Mouse (Mus musculus) c-Kit-positive CD71-negative TER-119-negative erythroid progenitor cells, embryonic 14.5 days (primary cell): ENCODE data around the gene Ryk.

Source experiments
- DNase-seq: peaks from one replicate; pipeline ENCODE4 v3.0.0-alpha.2; 2013; ENCODE audit warnings: low read depth

Ryk gene

GRCm38 (mm10) chr9:102834742-102835591 is at the start of gene Ryk:
Gene Ryk (plus strand): TSS chr9:102834917.
- no peak for DNase-seq

DNA sequence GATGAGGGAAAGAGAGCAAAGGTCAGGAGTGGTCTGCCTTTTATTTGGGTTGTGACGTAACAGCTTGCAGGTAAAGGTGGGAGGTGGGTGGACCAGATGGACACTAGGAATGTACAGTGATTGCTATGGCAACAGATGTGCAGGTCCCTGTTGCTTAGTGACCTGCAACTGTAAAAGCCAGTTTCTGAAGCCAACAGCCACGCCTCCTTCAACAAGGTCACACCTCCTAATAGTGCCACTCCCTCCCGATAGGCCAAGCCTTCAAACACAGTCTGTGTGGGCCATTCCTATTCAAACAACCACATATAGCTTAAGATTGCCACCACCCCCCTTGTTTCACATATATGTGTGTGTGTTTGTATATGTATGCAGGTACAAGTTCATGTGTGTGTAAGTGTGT is 45.2 kb upstream of the Ryk start:
- no peak for DNase-seq

GRCm38 (mm10) chr9:102791845-102792244 is 42.9 kb upstream of the Ryk start:
- DNase-seq = peak; percentile 18

DNA sequence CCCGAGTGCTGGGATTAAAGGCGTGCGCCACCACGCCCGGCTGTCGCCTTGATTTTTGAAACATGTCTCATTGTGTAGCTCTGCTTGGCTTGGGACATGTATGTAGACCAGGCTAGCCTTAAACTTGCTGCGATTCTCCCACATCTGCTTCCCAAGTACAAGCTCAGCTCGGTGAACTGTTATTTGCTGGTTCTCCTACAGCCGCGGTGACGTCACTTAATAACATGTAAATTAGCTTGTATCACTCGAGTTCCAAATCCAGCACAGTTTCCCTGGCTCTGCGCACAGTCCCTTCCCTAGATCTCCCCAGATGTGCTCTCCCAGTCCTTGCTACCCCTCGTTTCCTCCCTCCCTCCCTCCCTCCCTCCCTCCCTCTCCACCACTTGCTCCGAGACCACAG is 41.9 kb upstream of the Ryk start:
- DNase-seq = no peak

- DNase-seq = no peak
These were observed 41.4 kb upstream of the Ryk start for GRCm38 (mm10) chr9:102793286-102793809.

DNA sequence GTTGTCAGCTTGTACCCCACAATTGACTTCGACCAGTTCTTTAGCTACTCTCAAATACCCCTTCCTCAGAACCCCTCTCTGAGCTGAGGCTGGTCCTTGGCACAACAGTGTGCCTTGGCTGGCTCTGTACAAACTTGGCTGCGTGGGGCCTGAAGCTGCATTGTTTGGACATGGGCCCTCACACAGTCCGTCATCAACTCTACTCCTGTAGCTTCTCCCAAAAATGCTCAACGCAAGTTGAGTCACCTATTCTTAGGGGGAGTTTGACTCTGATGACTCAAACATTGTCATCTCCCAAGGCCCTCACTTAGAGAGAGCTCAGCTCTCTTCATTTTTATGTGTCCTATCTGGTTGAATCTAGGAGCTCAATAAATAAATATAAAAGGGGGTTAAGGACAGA is 36.3 kb upstream of the Ryk start:
- no peak for DNase-seq

- DNase-seq = no peak
These were observed 28.6 kb upstream of the Ryk start for GRCm38 (mm10) chr9:102806056-102806573.

GRCm38 (mm10) chr9:102811192-102811591 is 23.5 kb upstream of the Ryk start:
- DNase-seq = no peak

- DNase-seq = no peak
These were observed 16.5 kb upstream of the Ryk start for GRCm38 (mm10) chr9:102818228-102818627.

GRCm38 (mm10) chr9:102828604-102829003 is 6.1 kb upstream of the Ryk start:
- no peak for DNase-seq

GRCm38 (mm10) chr9:102831541-102831940 is 3.2 kb upstream of the Ryk start:
- DNase-seq = no peak

- no peak for DNase-seq
These were observed 339 bp upstream of the Ryk start for GRCm38 (mm10) chr9:102834414-102834741.

DNA sequence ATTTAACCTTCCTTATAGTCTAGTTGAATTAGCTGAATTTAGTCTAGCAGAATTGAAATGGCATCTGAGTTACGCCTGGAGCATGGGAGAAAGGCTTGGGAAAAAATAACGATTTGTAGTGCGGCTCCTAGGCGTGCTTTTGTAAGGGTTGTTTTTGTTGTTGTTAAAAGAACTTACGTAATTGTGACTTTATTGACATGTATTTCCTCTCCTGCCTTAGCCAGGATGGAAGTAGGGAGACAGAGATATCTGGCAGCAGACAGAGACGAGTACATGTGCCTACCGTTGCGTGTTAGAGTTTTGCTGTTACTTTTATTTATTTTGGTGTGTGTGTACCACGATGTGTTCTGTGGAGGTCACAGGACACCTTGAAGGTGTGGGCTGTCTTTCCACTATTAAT is 1.6 kb downstream of the Ryk start:
- no peak for DNase-seq

- no peak for DNase-seq
These were observed 6.4 kb downstream of the Ryk start for GRCm38 (mm10) chr9:102840792-102841778.

- no peak for DNase-seq
These were observed 7.1 kb downstream of the Ryk start for GRCm38 (mm10) chr9:102841832-102842231.

DNA sequence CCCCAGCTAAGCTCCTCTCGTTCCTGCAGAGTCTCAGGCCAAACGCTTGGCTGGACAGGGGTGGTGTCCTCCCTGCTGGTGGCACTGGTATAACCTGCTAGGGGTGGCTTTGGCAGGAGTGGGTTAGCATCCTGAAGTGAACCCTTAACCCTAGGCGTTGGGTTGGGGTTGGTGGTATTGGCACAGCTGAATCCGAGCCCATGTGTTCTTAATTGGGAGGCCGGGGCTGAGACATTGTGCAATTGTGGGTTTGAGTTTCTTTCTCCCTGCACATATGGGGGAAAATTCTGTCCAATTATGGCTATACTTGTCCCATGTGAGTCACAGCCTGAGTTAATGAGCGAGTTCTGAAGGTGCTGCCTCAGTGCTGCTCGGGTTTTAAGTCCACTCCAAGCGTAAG is 7.8 kb downstream of the Ryk start:
- no peak for DNase-seq

DNA sequence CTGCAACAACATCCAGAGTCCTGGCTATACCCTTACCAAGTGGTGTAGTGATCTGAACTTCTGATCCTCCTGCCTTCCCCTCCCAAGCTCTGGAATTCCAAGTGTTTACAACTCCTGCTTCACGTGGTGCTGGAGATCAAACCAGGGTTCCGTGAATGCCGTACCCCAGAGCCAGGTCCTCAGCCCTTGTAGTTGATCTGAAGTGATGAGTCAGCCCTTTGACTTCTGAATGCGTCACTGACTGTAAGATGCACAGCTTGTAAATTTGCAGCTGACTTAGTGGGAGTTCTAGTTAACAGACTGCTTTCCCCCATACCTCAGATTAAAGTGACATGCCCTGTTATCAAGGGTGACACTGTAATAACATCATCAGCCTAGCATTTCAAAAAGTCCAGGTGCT is 8.9 kb downstream of the Ryk start:
- DNase-seq = no peak

- DNase-seq = no peak
These were observed 11.1 kb downstream of the Ryk start for GRCm38 (mm10) chr9:102845851-102846250.

- DNase-seq = no peak
These were observed 11.6 kb downstream of the Ryk start for GRCm38 (mm10) chr9:102846348-102846747.

- DNase-seq = no peak
These were observed 17.6 kb downstream of the Ryk start for GRCm38 (mm10) chr9:102852076-102853022.

DNA sequence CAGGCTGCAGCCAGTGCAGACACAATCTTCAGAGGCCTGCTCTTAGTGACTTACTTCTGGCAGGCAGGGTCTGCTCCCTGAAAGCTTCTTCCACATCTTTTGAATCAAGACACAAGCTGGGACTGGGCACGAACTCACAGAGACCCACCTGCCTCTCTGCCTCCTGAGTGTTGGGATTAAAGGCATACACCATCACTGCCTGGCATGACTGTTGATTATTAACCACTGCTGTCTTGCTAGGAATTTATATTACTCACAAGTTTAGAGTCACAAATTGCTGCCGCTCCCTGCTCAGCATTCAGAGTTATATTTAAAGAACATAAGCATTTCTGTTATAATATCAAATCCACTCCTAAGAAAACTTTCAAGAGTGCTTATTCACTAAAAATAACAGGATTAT is 23.1 kb downstream of the Ryk start:
- DNase-seq = no peak
